Mouse (Mus musculus) stomach, embryonic 15.5 days (tissue): ENCODE results near the gene Hsd17b2. TPM values are rescaled to one million over a fixed set of nuclear protein-coding genes. Genes with fewer than 3 reads are reported as not detected.
A peak's percentile ranks its signal among the peaks of the same experiment; 100 is the strongest.

Experiments used
- ATAC-seq: fragments of 200-750 bp; cut with Nextera tagmentation; 2 replicates; pipeline ENCODE4 v1.8.0; 2017; ENCODE audit warnings: low read depth, moderate number of reproducible peaks, moderate TSS enrichment; ENCODE audit not compliant: insufficient read depth, low FRiP score
- H3K27ac ChIP-seq: fragments of 300-500 bp; sonication (generic); 2 replicates; pipeline ENCODE4 v1.5.1; 2015; ENCODE audit warnings: mild to moderate bottlenecking, inconsistent platforms
- H3K27me3 ChIP-seq: fragments of 300-500 bp; sonication (generic); replicated peaks from 2 replicates; pipeline ENCODE4 v1.6.1; 2015; ENCODE audit warnings: inconsistent platforms
- H3K36me3 ChIP-seq: fragments of 300-500 bp; sonication (generic); 2 replicates; pipeline ENCODE4 v1.6.1; 2015; ENCODE audit warnings: inconsistent platforms
- H3K4me1 ChIP-seq: fragments of 300-500 bp; sonication (generic); 2 replicates; pipeline ENCODE4 v1.6.1; 2015; ENCODE audit warnings: inconsistent platforms
- H3K4me2 ChIP-seq: fragments of 300-500 bp; sonication (generic); 2 replicates; pipeline ENCODE4 v1.6.1; 2015; ENCODE audit warnings: mild to moderate bottlenecking, inconsistent platforms
- H3K4me3 ChIP-seq: fragments of 300-500 bp; sonication (generic); replicated peaks from 2 replicates; pipeline ENCODE4 v1.5.1; 2015; ENCODE audit warnings: inconsistent platforms
- H3K9ac ChIP-seq: fragments of 300-500 bp; sonication (generic); 2 replicates; pipeline ENCODE4 v1.6.1; 2015; ENCODE audit warnings: inconsistent platforms
- H3K9me3 ChIP-seq: fragments of 300-500 bp; sonication (generic); 2 replicates; pipeline ENCODE4 v1.6.1; 2016; ENCODE audit warnings: inconsistent platforms
- WGBS: fragments of 180-500 bp; shearing (Covaris S2); methylation state at CpG from one replicate; pipeline ENCODE4 v1.1.7; 2015; 5-methylcytosine and 5-hydroxymethylcytosine counted together
- polyA plus RNA-seq: library from polyadenylated mRNA; unstranded; fragments of >200 nt; fragmentation: Nextera tagmentation; extraction: Ambion mirVana; gene quantifications from 2 replicates; pipeline ENCODE4 v1.2.1, GENCODE M21; 2015

Hsd17b2 gene
- polyA plus RNA-seq, 1 experiment from 2014 or later: 23.7 TPM

DNA sequence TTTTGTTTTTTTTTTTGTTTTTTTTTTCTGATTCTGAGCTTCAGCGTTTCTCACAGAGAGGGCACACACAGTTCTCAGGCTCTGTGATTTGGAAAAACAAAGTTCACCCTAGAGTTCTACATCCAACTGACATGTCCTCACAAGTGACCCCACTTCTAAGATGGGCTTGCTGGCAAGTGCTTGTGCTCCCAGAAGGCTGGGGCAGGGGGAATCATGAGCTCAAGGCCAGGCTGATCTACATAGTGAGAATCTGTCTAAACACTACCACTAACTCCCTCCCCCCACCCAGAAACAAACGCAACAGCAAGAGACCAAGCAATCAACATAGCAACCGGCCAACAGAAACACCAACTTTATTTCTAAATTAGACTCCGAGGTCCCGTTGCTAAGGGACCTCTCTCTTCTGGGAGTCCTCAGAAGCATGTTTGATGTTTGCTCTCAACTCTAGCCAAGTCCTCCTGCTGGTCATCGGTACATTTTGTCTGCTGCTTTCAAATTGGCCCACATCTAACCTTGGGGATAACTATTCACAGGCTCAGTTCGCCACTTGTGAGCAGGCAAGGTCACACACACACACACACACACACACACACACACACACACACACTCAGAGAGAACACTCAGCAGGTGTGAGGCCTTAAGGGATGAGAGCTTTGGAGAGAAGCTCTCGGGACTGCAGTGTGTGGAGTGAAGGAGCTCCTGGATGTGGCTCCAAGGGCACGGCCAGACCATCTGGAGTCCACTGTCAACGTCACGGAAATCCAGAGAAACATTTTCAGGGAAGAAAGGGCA lies 77.0 kb downstream of the Hsd17b2 start:
- Histone ChIP-seq H3K9ac (no peak overlapping the region), H3K27ac (no peak overlapping the region), H3K4me3 (no peak overlapping the region), H3K9me3 (no peaks in the 10 kb centered on the region), H3K4me2 (no peak overlapping the region), H3K27me3 (no peaks in the 10 kb centered on the region), H3K36me3 (no peaks in the 10 kb centered on the region), H3K4me1 (no peaks in the 10 kb centered on the region)
- ATAC-seq: no peak
- WGBS: 62% methylated on average over 11 of the region's 11 CpGs

DNA sequence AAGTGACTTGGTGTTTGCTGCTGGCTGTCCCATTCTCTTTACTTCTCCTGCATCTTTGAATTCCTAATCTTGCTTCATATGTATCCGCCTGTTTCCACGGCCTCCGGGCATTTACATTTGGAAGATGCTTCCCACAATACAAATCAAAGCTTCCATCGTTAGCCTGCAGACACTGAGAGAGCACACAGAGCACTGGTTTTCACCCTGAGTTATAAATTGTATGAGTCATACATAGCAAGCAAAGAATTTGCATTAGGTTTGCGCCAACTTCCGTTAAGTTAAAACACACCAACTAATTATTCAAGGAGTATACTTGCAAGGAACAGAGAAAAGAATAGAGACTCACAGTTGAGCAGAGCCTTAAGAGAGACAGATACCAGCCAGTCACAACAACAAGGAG lies 77.6 kb downstream of the Hsd17b2 start:
- H3K27ac ChIP-seq: no peak overlapping the region
- ATAC-seq: no peak
- H3K9me3 ChIP-seq: no peaks in the 10 kb centered on the region
- no peak overlapping the region for H3K4me3 ChIP-seq
- no peaks in the 10 kb centered on the region for H3K36me3 ChIP-seq
- WGBS: 77% methylated on average over 6 of the region's 6 CpGs
- H3K27me3 ChIP-seq: no peaks in the 10 kb centered on the region
- no peak overlapping the region for H3K4me2 ChIP-seq
- no peaks in the 10 kb centered on the region for H3K4me1 ChIP-seq
- H3K9ac ChIP-seq: no peak overlapping the region

GRCm38 (mm10) chr8:117781375-117782129 lies 79.8 kb downstream of the Hsd17b2 start:
- no peak for ATAC-seq
- Histone ChIP-seq H3K4me1 (no peaks in the 10 kb centered on the region), H3K9ac (no peak overlapping the region), H3K4me3 (no peak overlapping the region), H3K9me3 (no peaks in the 10 kb centered on the region), H3K36me3 (no peaks in the 10 kb centered on the region), H3K4me2 (no peak overlapping the region), H3K27ac (no peak overlapping the region), H3K27me3 (no peaks in the 10 kb centered on the region)
- 68% methylated on average over 6 of the region's 6 CpGs for WGBS

DNA sequence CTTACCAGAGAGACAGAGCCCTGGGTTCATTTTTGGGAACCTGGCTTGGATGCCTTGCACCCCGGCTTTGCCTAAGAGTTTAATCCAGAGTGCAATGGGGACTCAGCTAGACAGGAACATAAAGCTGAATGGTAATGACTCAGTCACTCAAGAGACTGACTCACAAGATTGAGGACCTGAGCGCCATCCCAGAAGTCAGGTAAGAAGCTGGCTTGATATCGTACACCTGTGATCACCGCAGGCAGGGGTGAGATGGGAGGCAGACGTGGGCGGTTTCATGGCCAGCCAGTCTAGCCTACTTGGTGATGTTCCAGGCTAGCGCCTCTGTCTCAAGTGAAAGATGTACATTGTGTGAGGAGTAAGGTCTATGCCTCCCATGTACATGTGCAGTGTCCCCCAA lies 81.3 kb downstream of the Hsd17b2 start:
- no peak overlapping the region for H3K4me3 ChIP-seq
- no peak overlapping the region for H3K4me2 ChIP-seq
- H3K9ac ChIP-seq: no peak overlapping the region
- H3K36me3 ChIP-seq: 0 out of 2 replicates have a peak, but pooled peaks cover 3% of the 10 kb centered on the region
- H3K27ac ChIP-seq: no peak overlapping the region
- no peaks in the 10 kb centered on the region for H3K4me1 ChIP-seq
- no peak for ATAC-seq
- 90% methylated on average over 7 of the region's 7 CpGs for WGBS
- no peaks in the 10 kb centered on the region for H3K27me3 ChIP-seq
- no peaks in the 10 kb centered on the region; the same call in 1 of the 2 replicates for H3K9me3 ChIP-seq

DNA sequence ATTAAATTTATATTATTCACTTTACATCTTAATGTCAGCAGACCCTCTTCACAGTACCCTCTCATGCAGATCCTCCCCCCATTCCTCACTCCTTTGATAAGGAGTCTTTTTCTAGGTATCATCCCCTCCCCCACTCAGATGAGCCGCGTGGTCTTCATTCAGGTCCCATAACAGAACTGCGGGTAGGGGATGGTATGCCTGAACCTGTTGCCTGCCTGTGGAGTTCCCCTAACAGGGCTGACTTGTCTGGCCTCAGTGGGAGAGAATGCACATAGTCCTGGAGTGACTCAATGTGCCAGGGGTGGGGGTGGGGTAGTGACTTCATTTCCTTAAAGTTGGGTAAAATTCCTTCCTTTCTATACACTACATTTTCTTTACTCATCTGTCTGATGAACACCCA lies 84.7 kb downstream of the Hsd17b2 start:
- 91% methylated on average over 3 of the region's 3 CpGs for WGBS
- no peak overlapping the region for H3K4me3 ChIP-seq
- ATAC-seq: no peak
- H3K36me3 ChIP-seq: peaks cover 18% of the 10 kb centered on the region
- no peaks in the 10 kb centered on the region for H3K4me1 ChIP-seq
- H3K9ac ChIP-seq: no peak overlapping the region
- H3K9me3 ChIP-seq: no peaks in the 10 kb centered on the region; the same call in 1 of the 2 replicates
- no peak overlapping the region for H3K27ac ChIP-seq
- no peak overlapping the region for H3K4me2 ChIP-seq
- no peaks in the 10 kb centered on the region for H3K27me3 ChIP-seq

DNA sequence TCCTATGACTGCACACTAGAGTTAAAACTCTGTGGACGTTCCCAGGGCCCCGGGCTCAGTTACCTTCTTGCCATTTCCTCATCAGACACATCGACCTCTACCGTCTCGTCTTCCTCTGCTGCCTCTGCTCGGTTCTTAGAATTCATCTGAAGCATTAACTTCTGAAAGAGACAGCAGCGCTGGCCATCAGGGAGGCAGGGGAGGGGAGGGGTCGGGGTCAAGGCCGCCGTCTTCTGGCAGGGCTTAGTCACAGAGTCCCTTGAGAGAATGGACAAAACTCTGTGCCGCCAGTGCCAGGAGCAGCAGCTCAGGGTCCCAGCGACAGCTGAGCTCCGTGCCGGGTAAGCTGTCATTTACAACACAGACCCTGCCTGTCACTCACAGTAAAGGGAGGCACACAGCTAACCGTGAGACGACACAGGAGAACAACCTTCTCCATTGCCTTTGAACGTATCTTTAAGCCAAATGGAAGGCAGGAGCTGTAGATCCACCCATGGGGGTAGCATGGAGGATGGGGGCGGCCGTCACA lies 91.0 kb downstream of the Hsd17b2 start:
- no peak overlapping the region for H3K9ac ChIP-seq
- H3K9me3 ChIP-seq: no peaks in the 10 kb centered on the region
- H3K36me3 ChIP-seq: peaks cover 40% of the 10 kb centered on the region
- ATAC-seq: no peak
- H3K4me2 ChIP-seq: no peak overlapping the region
- no peaks in the 10 kb centered on the region for H3K4me1 ChIP-seq
- no peaks in the 10 kb centered on the region for H3K27me3 ChIP-seq
- WGBS: 82% methylated on average over 19 of the region's 19 CpGs
- no peak overlapping the region for H3K27ac ChIP-seq
- H3K4me3 ChIP-seq: no peak overlapping the region

DNA sequence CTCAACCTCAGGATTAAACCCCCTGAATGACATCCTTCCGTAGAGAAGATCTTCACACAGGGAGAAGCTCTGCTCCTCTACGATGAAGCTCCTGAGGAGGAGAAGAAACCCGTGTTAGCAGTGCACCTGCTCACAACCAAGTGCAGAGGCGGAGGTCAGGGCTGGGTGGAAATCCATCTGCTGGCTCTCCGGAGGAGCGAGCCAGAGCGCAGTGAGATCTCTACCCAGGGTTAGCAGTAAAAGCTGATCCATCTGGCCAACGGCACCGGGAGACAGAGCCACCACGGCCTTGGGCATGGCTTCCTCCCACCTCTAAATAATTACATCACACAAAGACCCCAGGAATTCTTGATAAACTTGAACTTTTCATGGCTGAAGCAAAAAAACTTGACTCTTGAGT lies 92.9 kb downstream of the Hsd17b2 start:
- Histone ChIP-seq H3K9me3 (no peaks in the 10 kb centered on the region), H3K27me3 (no peaks in the 10 kb centered on the region), H3K9ac (no peak overlapping the region), H3K27ac (no peak overlapping the region), H3K4me1 (no peaks in the 10 kb centered on the region), H3K36me3 (peaks cover 38% of the 10 kb centered on the region), H3K4me3 (no peak overlapping the region), H3K4me2 (no peak overlapping the region)
- 92% methylated on average over 10 of the region's 10 CpGs for WGBS
- no peak for ATAC-seq

- Histone ChIP-seq H3K27ac (no peak overlapping the region), H3K4me1 (peaks cover 8% of the 10 kb centered on the region; the same call in 1 of the 2 replicates), H3K36me3 (peaks cover 30% of the 10 kb centered on the region), H3K27me3 (no peaks in the 10 kb centered on the region), H3K4me3 (no peak overlapping the region), H3K9me3 (no peaks in the 10 kb centered on the region), H3K9ac (no peak overlapping the region), H3K4me2 (no peak overlapping the region)
- no peak for ATAC-seq
- 83% methylated on average over 15 of the region's 15 CpGs for WGBS
Measured at GRCm38 (mm10) chr8:117796464-117796863, 94.8 kb downstream of the Hsd17b2 start.

DNA sequence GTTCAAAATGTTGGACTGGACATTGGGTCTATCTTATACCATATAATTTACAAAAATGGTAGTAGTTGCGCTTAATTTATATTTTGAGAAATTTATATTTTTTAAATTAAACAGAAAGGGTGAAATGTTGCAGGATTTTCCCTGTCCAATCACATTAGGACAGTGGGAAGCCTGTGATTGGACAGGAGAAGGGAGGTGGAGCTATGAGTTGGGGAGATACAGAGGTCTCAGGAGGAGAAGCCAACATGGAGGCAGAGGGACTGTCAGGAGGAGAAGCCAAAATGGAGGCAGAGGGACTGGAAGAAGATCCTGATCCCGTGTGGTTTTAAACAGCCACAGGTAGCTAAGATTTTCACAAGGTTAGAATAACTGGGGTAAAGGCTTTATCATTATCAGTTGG lies 96.4 kb downstream of the Hsd17b2 start:
- no peak for ATAC-seq
- peaks cover 27% of the 10 kb centered on the region for H3K36me3 ChIP-seq

GRCm38 (mm10) chr8:117801443-117802298 lies 100.0 kb downstream of the Hsd17b2 start, which contains the start of gene Mphosph6:
TSS of gene Mphosph6 (minus strand) at chr8:117801943.
- WGBS: under 1% methylated on average over 65 of the region's 65 CpGs
- Histone ChIP-seq H3K36me3 (peaks cover 9% of the 10 kb centered on the region; the same call in 1 of the 2 replicates), H3K4me3 (peak within 1 kb of the TSS; percentile 89), H3K27me3 (no peaks in the 10 kb centered on the region), H3K4me2 (peak within 1 kb of the TSS; percentile 75), H3K9me3 (no peaks in the 10 kb centered on the region), H3K9ac (peak within 1 kb of the TSS; percentile 94), H3K4me1 (peaks cover 15% of the 10 kb centered on the region), H3K27ac (peak within 1 kb of the TSS; percentile 91)
- peak; percentile 96 for ATAC-seq

More for the DNA sequence above, 96.4 kb downstream of the Hsd17b2 start:
- WGBS: 91% methylated on average over 2 of the region's 2 CpGs
- H3K9me3 ChIP-seq: no peaks in the 10 kb centered on the region
- H3K4me2 ChIP-seq: no peak overlapping the region
- no peak overlapping the region for H3K4me3 ChIP-seq
- H3K9ac ChIP-seq: no peak overlapping the region
- no peak overlapping the region for H3K27ac ChIP-seq
- peaks cover 15% of the 10 kb centered on the region for H3K4me1 ChIP-seq
- H3K27me3 ChIP-seq: no peaks in the 10 kb centered on the region

GRCm38 (mm10) chr8:117802299-117802689 lies 100.6 kb downstream of the Hsd17b2 start:
- Histone ChIP-seq H3K27ac (peak overlapping the region; percentile 91), H3K9me3 (no peaks in the 10 kb centered on the region), H3K36me3 (peaks cover 9% of the 10 kb centered on the region; the same call in 1 of the 2 replicates), H3K9ac (0 out of 2 replicates have a peak overlapping the region, but pooled peaks have one; percentile 25), H3K4me1 (peaks cover 15% of the 10 kb centered on the region), H3K27me3 (no peaks in the 10 kb centered on the region), H3K4me2 (peak overlapping the region; percentile 75), H3K4me3 (peak overlapping the region; percentile 89)
- WGBS: 4% methylated on average over 11 of the region's 11 CpGs
- ATAC-seq: peak; percentile 50
